Mouse (Mus musculus): ENCODE data around the gene Lat2. TPM values are rescaled to one million over a fixed set of nuclear protein-coding genes. Genes with fewer than 3 reads are reported as not detected.

Gene Lat2
- 1.7 and 2.2 TPM in 2 replicates for polyA plus RNA-seq (2015; fragmentation: Nextera tagmentation; extraction: Ambion mirVana)

DNA sequence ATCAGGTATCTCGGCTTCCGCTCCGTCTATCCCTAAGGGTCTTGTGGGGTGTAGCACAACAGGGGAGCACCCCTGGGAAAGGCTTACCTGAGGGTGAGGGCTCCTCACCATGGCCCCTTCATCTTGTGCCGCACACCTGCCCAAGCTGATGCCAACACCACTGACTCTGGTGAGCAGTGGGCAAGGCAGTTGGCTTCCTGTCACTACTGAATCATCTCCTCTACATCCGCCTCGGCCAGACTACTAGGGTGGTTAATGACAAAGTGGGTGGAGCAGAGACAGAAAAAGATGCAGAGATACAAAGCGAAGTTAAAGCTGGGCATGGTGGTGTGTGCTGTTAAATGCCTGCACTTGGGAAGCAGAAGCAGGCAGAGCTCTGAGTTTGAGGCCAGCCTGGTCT, at the start of gene Lat2:
Lat2 (minus strand) TSS at position 224 of the 400 bp plus-strand sequence.

DNA sequence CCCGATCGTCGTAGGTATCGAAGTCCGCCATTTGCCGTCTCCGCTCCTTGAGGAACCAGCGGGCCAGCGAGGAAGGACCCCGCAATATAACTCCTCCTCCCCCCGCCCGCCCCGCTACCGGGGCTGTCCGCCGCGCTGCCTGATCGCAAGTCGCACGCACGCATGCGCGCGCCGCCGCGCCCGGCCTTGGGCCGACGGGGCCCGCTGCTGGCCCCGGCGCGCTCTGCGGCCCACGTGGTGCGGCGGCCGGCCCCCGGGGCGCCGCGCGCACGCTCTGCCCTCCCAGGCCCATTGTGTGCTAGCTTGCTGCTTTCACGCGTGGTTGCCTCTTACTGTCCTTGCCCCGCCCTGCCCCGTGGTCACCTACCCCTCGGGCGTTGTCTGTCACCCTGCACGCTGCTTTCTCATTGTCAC, 24.5 kb upstream of the Lat2 start, which contains the start of gene Eif4h:
Eif4h (minus strand) TSS at position 222 of the 414 bp plus-strand sequence.

DNA sequence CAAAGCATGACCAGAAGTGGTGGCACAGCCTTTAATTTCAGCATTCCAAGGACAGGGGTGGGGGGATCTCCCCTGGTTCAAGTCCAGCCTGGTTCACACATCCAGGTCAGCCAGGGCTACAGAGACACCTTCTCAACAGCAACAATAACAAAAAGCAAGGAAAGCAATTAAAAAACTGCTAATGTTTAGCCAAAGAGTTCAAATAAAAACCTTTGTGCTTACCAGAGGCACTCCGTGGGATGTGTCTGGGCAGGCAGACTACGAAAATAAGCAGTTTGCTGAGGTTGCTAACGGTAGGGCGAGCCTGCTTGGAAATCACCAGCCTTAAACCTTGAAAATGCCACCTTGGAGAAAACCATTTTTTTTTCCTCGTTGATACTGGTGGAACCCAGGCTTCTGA, 33.7 kb downstream of the Lat2 start, which contains the start of gene Rfc2:
Rfc2 (plus strand) TSS at position 221 of the 400 bp plus-strand sequence.

DNA sequence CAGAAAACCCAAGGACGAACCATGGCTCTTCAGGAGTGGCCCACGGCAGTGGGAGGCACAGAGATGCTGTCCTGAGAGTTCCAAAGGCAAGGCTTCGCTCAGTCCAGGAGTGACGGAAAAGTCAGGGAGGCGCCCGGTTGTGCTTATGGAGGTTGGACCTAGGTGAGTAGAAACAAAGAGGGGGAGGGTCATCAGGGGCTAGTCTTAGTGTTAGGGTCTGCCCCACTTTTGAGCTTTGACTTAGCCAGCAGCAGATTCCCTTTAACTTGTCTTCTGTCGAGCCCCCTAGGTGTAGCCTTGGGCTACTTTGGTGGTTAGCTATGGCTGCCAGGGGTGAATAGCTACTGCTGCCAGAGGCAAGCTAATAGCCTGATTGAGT, 54.8 kb downstream of the Lat2 start, which contains the start of gene Syna:
Syna (minus strand) TSS at position 101 of the 379 bp plus-strand sequence.

DNA sequence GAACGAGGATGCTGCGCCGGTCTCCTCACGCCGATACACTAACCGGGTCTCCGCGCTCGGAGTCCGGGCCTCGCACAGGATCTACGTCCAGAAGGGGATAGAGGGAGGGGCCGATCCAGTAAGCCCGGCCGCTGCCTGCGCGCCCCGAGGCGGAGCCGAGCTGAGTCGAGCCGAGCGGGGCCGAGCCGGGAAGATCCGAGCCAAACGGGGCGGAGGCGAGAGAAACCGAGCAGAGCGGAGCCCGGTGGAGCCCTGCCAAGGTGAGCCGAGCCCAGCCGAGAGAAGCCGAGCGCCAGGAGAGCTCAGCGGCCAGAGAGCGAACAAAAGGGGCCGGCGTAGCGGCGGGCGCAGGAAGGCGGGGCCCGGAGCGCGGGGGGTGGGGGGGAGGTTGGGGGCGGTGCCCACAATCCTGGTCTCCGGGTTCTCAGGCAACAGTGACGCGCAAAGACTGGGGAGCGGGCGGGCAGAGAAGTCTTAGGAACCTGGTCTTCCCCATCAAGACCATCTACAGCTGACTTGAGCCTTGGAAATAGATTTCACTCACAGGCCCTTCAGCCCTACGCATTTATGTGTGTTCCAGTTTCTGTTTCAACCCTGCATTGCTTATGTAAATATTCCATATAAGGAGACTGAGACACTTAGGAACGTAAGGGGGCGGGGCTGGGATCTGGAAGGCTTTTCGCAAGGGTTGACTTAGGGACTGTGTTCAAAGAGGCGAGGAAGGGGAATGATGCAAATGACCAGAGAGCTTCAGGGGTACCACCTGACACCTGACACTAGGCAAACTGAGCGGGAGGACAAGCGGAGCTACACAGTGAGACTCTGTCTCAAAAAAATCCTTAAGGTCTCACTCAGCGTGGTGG, 62.5 kb downstream of the Lat2 start, which contains the start of gene Clip2:
Clip2 (minus strand) TSS at position 325 of the 863 bp plus-strand sequence.

Small RNAs within 50 kb of the gene (microRNA-seq; reads per million reads assigned to microRNA genes)
- gene Mir7228, result not detected

Other genes starting within 250 kb of the Lat2 start
- 36.1 and 40.4 TPM in 2 replicates for gene Gtf2ird1, start 158.3 kb downstream of the Lat2 start, polyA plus RNA-seq (2015; fragmentation: Nextera tagmentation; extraction: Ambion mirVana)
- 8.5 and 10.6 TPM in 2 replicates for gene Clip2, start 62.6 kb downstream of the Lat2 start, polyA plus RNA-seq (2015; fragmentation: Nextera tagmentation; extraction: Ambion mirVana)
- 0.65 and 0.67 TPM in 2 replicates for gene Syna, start 54.9 kb downstream of the Lat2 start, polyA plus RNA-seq (2015; fragmentation: Nextera tagmentation; extraction: Ambion mirVana)
- gene Rfc2, start 33.7 kb downstream of the Lat2 start, polyA plus RNA-seq (2015; fragmentation: Nextera tagmentation; extraction: Ambion mirVana), result 144 and 152 TPM in 2 replicates
- gene Eif4h, start 24.5 kb upstream of the Lat2 start, polyA plus RNA-seq (2015; fragmentation: Nextera tagmentation; extraction: Ambion mirVana), result 290 and 322 TPM in 2 replicates
- gene Limk1, start 73.6 kb upstream of the Lat2 start, polyA plus RNA-seq (2015; fragmentation: Nextera tagmentation; extraction: Ambion mirVana), result 27.5 and 29.0 TPM in 2 replicates
- gene Eln, start 132.3 kb upstream of the Lat2 start, polyA plus RNA-seq (2015; fragmentation: Nextera tagmentation; extraction: Ambion mirVana), result 80.6 and 103 TPM in 2 replicates